Mouse (Mus musculus) forebrain, embryonic 13.5 days (tissue): ENCODE data around the gene Slc35b1. TPM values are rescaled to one million over a fixed set of nuclear protein-coding genes. Genes with fewer than 3 reads are reported as not detected.

Source experiments
- ATAC-seq: fragments of 200-750 bp; cut with Nextera tagmentation; 2 replicates; pipeline ENCODE4 v1.8.0; 2017
- H3K27ac ChIP-seq: fragments of 300-500 bp; sonication (generic); 2 replicates; pipeline ENCODE4 v1.5.1; 2015; ENCODE audit warnings: inconsistent platforms, mild to moderate bottlenecking, moderate library complexity
- H3K27me3 ChIP-seq: fragments of 300-500 bp; sonication (generic); 2 replicates; pipeline ENCODE4 v1.6.1; 2015; ENCODE audit warnings: mild to moderate bottlenecking, inconsistent platforms
- H3K36me3 ChIP-seq: fragments of 300-500 bp; sonication (generic); 2 replicates; pipeline ENCODE4 v1.6.1; 2015; ENCODE audit warnings: mild to moderate bottlenecking, inconsistent platforms; ENCODE audit not compliant: poor library complexity, severe bottlenecking
- H3K4me1 ChIP-seq: fragments of 300-500 bp; sonication (generic); 2 replicates; pipeline ENCODE4 v1.6.1; 2015; ENCODE audit warnings: inconsistent platforms
- H3K4me2 ChIP-seq: fragments of 300-500 bp; sonication (generic); 2 replicates; pipeline ENCODE4 v1.6.1; 2015; ENCODE audit warnings: inconsistent platforms, mild to moderate bottlenecking, moderate library complexity
- H3K4me3 ChIP-seq: fragments of 300-500 bp; sonication (generic); 2 replicates; pipeline ENCODE4 v1.5.1; 2015; ENCODE audit warnings: mild to moderate bottlenecking, inconsistent platforms
- H3K9ac ChIP-seq: fragments of 300-500 bp; sonication (generic); 2 replicates; pipeline ENCODE4 v1.6.1; 2015; ENCODE audit warnings: mild to moderate bottlenecking, inconsistent platforms
- H3K9me3 ChIP-seq: fragments of 300-500 bp; sonication (generic); replicated peaks from 2 replicates; pipeline ENCODE4 v1.6.1; 2016; ENCODE audit warnings: inconsistent platforms
- WGBS: fragments of 180-500 bp; shearing (Covaris S2); methylation state at CpG from one replicate; pipeline ENCODE4 v1.1.7; 2015; 5-methylcytosine and 5-hydroxymethylcytosine counted together
- polyA plus RNA-seq: library from polyadenylated mRNA; unstranded; fragments of >200 nt; fragmentation: Nextera tagmentation; extraction: Ambion mirVana; gene quantifications from 2 replicates; pipeline ENCODE4 v1.2.1, GENCODE M21; 2015

Gene Slc35b1
- polyA plus RNA-seq, 1 experiment from 2014 or later = 140 TPM

DNA sequence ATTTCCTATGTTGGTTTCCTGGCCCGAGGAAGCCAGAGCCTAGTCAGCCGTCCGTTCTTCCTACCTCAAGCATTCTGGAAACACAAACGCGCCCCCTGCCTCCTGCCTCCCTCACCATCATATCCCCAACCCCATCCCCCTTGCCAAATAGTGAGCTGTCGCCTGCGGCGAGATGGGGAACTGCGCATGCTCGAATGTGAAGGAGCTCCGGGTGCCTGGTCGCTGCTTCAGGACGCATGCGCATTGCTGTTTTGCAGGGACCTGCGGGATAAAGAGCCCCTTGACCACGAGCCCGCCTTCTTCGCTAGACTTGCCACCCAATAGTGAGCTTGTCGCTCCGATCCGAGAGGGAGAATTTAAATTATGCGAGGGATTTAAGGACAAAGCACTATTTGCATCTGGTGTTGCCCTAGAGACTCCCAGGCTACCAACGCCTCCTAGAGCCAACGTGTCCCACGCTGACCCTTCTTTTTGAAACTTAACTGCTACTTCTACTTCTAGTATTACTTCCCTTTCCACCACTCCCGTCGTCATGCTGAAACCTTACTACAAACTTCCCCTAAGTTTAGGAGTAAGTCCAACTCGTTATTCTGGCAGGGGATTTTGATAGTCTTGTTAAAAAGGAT, 30.2 kb downstream of the Slc35b1 start:
- H3K27me3 ChIP-seq = 0 out of 2 replicates have a peak, but pooled peaks cover 2% of the 10 kb centered on the region
- H3K4me1 ChIP-seq = peaks cover 35% of the 10 kb centered on the region
- peak overlapping the region; percentile 79 for H3K9ac ChIP-seq
- H3K4me2 ChIP-seq = peak overlapping the region; percentile 78
- WGBS = under 1% methylated on average over 28 of the region's 28 CpGs
- peak overlapping the region; percentile 60 for H3K4me3 ChIP-seq
- H3K27ac ChIP-seq = peak overlapping the region; percentile 94
- peak; percentile 91 for ATAC-seq
- H3K36me3 ChIP-seq = peaks cover 5% of the 10 kb centered on the region; the same call in 1 of the 2 replicates
- H3K9me3 ChIP-seq = no peaks in the 10 kb centered on the region

DNA sequence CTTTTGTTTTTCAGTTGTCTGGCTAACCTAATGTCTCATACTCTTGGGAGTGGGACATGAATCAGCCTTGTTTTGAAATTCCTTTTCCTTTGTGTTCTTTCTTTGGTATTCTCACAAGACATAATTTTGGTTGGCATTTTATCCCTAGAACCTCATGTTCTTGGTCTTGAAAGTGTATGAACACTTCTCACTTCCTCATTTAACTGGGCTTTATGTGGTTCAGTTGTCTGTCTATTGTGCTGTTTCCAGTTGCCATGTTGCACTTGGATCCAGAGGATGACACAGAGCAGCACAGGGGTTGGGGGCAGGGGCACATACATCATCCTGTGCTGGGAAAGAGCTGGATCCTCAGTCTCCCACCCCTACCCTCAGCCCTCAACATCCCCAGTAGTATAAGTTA, 31.4 kb downstream of the Slc35b1 start:
- no peak for ATAC-seq
- Histone ChIP-seq H3K4me2 (peak overlapping the region; percentile 78), H3K9me3 (no peaks in the 10 kb centered on the region), H3K4me1 (peaks cover 35% of the 10 kb centered on the region), H3K4me3 (peak overlapping the region; percentile 60), H3K36me3 (peaks cover 8% of the 10 kb centered on the region), H3K9ac (no peak overlapping the region; the same call in 1 of the 2 replicates), H3K27me3 (0 out of 2 replicates have a peak, but pooled peaks cover 2% of the 10 kb centered on the region), H3K27ac (peak overlapping the region; percentile 94; the same call in 1 of the 2 replicates)

- ATAC-seq = no peak
- H3K9me3 ChIP-seq = no peaks in the 10 kb centered on the region
- no peak overlapping the region for H3K4me3 ChIP-seq
- H3K27me3 ChIP-seq = 0 out of 2 replicates have a peak, but pooled peaks cover 2% of the 10 kb centered on the region
- no peak overlapping the region for H3K27ac ChIP-seq
- no peak overlapping the region for H3K9ac ChIP-seq
- H3K4me1 ChIP-seq = peaks cover 28% of the 10 kb centered on the region
- H3K4me2 ChIP-seq = 0 out of 2 replicates have a peak overlapping the region, but pooled peaks have one; percentile 12
- peaks cover 8% of the 10 kb centered on the region for H3K36me3 ChIP-seq
- 88% methylated on average over 5 of the region's 5 CpGs for WGBS
Measured at GRCm38 (mm10) chr11:95417341-95417740, 32.8 kb downstream of the Slc35b1 start.

GRCm38 (mm10) chr11:95420880-95421435, 36.5 kb downstream of the Slc35b1 start:
- Histone ChIP-seq H3K4me2 (no peak overlapping the region), H3K27me3 (no peaks in the 10 kb centered on the region), H3K4me1 (peaks cover 17% of the 10 kb centered on the region), H3K36me3 (peaks cover 10% of the 10 kb centered on the region), H3K27ac (no peak overlapping the region), H3K9me3 (no peaks in the 10 kb centered on the region), H3K4me3 (no peak overlapping the region), H3K9ac (no peak overlapping the region)
- ATAC-seq = no peak
- WGBS = 77% methylated on average over 2 of the region's 2 CpGs

DNA sequence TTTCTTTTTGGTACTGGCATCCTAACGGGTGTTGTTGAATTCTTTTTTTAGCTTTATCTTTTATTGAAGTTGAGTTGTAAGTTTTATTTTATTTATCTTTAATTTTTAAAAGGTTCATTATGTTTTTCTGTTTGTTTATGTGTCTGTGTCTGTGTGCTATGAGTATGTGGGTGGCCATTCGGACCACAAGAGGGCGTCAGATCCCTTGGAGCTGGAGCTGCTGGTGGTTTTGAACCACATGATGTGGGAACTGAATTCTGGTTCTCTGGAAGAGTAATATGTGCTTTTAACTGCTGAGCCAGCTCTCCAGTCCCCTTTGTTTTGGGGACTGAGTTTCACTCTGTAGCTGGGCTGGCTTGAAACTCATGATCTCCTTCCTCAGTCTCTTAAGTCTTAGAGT, 39.0 kb downstream of the Slc35b1 start:
- WGBS = 85% methylated on average over 3 of the region's 3 CpGs
- Histone ChIP-seq H3K4me2 (no peak overlapping the region), H3K27ac (no peak overlapping the region), H3K9me3 (no peaks in the 10 kb centered on the region), H3K4me3 (no peak overlapping the region), H3K9ac (no peak overlapping the region), H3K27me3 (no peaks in the 10 kb centered on the region), H3K36me3 (peaks cover 7% of the 10 kb centered on the region; the same call in 1 of the 2 replicates), H3K4me1 (no peaks in the 10 kb centered on the region)
- ATAC-seq = no peak

DNA sequence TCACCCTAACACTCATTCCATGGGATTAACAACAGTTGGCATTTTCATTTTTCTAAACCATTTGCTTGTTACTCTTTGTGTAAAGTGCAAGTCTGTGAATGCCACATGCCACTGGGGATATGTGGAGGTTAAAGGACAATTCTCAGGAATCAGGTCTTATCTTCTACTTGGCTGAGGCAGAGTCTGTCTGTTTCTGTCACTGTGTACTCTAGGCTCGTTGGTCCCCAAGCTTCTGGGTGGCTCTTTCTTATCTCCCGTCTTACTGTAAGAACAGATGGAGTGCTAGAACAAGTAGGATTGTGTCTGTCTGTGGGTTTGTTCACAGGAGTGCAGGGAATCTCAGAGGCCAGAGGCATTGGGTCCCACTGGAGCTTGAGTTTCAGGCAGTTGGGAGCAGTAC, 46.9 kb downstream of the Slc35b1 start:
- WGBS = 88% methylated on average over 2 of the region's 2 CpGs
- no peak overlapping the region for H3K9ac ChIP-seq
- no peaks in the 10 kb centered on the region for H3K4me1 ChIP-seq
- H3K27me3 ChIP-seq = no peaks in the 10 kb centered on the region
- H3K27ac ChIP-seq = no peak overlapping the region
- ATAC-seq = no peak
- no peak overlapping the region for H3K4me2 ChIP-seq
- 0 out of 2 replicates have a peak, but pooled peaks cover 4% of the 10 kb centered on the region for H3K36me3 ChIP-seq
- no peaks in the 10 kb centered on the region for H3K9me3 ChIP-seq
- no peak overlapping the region for H3K4me3 ChIP-seq

DNA sequence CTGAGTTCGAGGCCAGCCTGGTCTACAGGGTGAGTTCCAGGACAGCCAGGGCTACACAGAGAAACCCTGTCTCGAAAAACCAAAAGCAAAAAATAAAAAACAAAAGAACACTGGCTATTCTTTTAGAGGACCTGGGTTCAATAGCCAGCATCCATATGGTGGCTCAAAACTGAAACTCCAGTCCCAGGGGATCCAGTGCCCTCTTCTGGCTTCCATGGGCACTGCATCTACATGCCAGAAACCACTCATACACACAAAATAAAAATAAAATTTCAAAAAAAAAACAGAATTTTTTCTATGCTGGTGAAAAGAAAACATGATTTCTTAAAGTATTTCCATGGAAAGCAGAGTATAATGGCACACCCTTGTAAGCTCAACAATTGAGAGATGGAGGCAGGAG, 47.7 kb downstream of the Slc35b1 start:
- Histone ChIP-seq H3K27ac (no peak overlapping the region), H3K9ac (no peak overlapping the region), H3K27me3 (no peaks in the 10 kb centered on the region), H3K4me3 (no peak overlapping the region), H3K9me3 (no peaks in the 10 kb centered on the region), H3K4me2 (no peak overlapping the region), H3K4me1 (no peaks in the 10 kb centered on the region), H3K36me3 (0 out of 2 replicates have a peak, but pooled peaks cover 4% of the 10 kb centered on the region)
- WGBS = 84% methylated on average over 2 of the region's 2 CpGs
- ATAC-seq = no peak

Other genes starting within 250 kb of the Slc35b1 start
- gene Dlx4, start 238.4 kb upstream of the Slc35b1 start, polyA plus RNA-seq = not detected in 2 replicates
- not detected in 2 replicates for gene Tac4, start 123.2 kb upstream of the Slc35b1 start, polyA plus RNA-seq
- gene Kat7, start 74.4 kb upstream of the Slc35b1 start, polyA plus RNA-seq = 66.0 and 77.5 TPM in 2 replicates
- gene Fam117a, start 47.7 kb upstream of the Slc35b1 start, polyA plus RNA-seq = 3.0 and 3.8 TPM in 2 replicates
- 175 and 178 TPM in 2 replicates for gene Spop, start 29.4 kb downstream of the Slc35b1 start, polyA plus RNA-seq
- gene Nxph3, start 129.9 kb downstream of the Slc35b1 start, polyA plus RNA-seq = 1.8 and 2.2 TPM in 2 replicates
- 6.3 and 7.5 TPM in 2 replicates for gene Ngfr, start 203.0 kb downstream of the Slc35b1 start, polyA plus RNA-seq